Mouse (Mus musculus): Measurements from ENCODE around the gene Pxdc1. TPM values are rescaled to one million over a fixed set of nuclear protein-coding genes. Genes with fewer than 3 reads are reported as not detected.
A peak's percentile ranks its signal among the peaks of the same experiment; 100 is the strongest.

The Pxdc1 gene
- total and polyA plus RNA-seq, 2 experiments from 2014 or later: 11.3 to 25.2 TPM

- no peak for TF ChIP-seq CTCF (IDR thresholded peaks at IDR 0.05; ENCODE audit: low read depth)
- Histone ChIP-seq H3K9ac (replicated peaks; ENCODE audit: low read length) (no peak overlapping the region), H3K27me3 (ENCODE audit: insufficient read depth, low read length) (no peaks in the 10 kb centered on the region), H3K27ac (no peak overlapping the region), H3K9me3 (ENCODE audit: low read length) (no peaks in the 10 kb centered on the region), H3K4me2 (ENCODE audit: low read depth, low read length) (no peak overlapping the region), H3K4me1 (ENCODE audit: insufficient read depth, low read length) (peaks cover 5% of the 10 kb centered on the region), H3K36me3 (ENCODE audit: insufficient read depth, low read length) (no peaks in the 10 kb centered on the region), H3K4me3 (ENCODE audit: low read length) (no peak overlapping the region)
- ATAC-seq (no peak), DNase-seq (ENCODE audit: low spot score) (no peak)
- 88% methylated on average over 8 of the region's 8 CpGs for WGBS
Observed at GRCm38 (mm10) chr13:34667197-34667596, 13.9 kb upstream of the Pxdc1 start.

GRCm38 (mm10) chr13:34665074-34665473 lies 11.8 kb upstream of the Pxdc1 start:
- ATAC-seq (no peak), DNase-seq (ENCODE audit: low spot score) (no peak)
- Histone ChIP-seq H3K4me3 (ENCODE audit: low read length) (no peak overlapping the region), H3K9ac (replicated peaks; ENCODE audit: low read length) (no peak overlapping the region), H3K27ac (no peak overlapping the region), H3K9me3 (ENCODE audit: low read length) (no peaks in the 10 kb centered on the region), H3K4me2 (ENCODE audit: low read depth, low read length) (no peak overlapping the region), H3K4me1 (ENCODE audit: insufficient read depth, low read length) (peaks cover 4% of the 10 kb centered on the region), H3K27me3 (ENCODE audit: insufficient read depth, low read length) (no peaks in the 10 kb centered on the region), H3K36me3 (ENCODE audit: insufficient read depth, low read length) (no peaks in the 10 kb centered on the region)
- 82% methylated on average over 4 of the region's 4 CpGs for WGBS
- TF ChIP-seq CTCF (IDR thresholded peaks at IDR 0.05; ENCODE audit: low read depth): no peak

DNA sequence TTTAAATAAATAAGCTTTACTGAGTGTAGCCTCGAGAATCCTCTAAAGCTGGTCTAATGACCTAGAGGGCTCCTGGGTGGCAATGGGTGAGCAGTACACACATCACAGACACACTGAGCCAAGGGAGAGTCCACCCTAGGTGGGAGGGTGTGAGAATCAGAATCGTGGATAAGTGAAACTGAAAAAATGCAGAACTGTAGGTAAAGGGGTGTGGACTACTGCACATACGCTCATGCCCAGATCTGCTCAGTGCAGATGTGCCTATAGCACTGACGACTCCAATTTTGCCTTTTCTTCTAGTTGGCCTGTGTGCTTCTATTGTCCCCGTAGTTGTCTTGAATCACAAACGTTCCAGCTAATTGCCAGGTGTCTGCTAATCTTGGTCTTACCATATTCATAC lies 10.5 kb upstream of the Pxdc1 start:
- TF ChIP-seq CTCF (IDR thresholded peaks at IDR 0.05; ENCODE audit: low read depth): no peak
- DNase-seq (ENCODE audit: low spot score): no peak
- Histone ChIP-seq H3K27ac (no peak overlapping the region), H3K27me3 (ENCODE audit: insufficient read depth, low read length) (no peaks in the 10 kb centered on the region), H3K9ac (replicated peaks; ENCODE audit: low read length) (no peak overlapping the region), H3K4me3 (ENCODE audit: low read length) (no peak overlapping the region), H3K4me2 (ENCODE audit: low read depth, low read length) (no peak overlapping the region), H3K4me1 (ENCODE audit: insufficient read depth, low read length) (no peaks in the 10 kb centered on the region), H3K36me3 (ENCODE audit: insufficient read depth, low read length) (no peaks in the 10 kb centered on the region), H3K9me3 (ENCODE audit: low read length) (no peaks in the 10 kb centered on the region)
- no peak for ATAC-seq
- WGBS: 88% methylated on average over 6 of the region's 6 CpGs

GRCm38 (mm10) chr13:34659507-34659906 lies 6.2 kb upstream of the Pxdc1 start:
- WGBS: 87% methylated on average over 4 of the region's 4 CpGs

DNA sequence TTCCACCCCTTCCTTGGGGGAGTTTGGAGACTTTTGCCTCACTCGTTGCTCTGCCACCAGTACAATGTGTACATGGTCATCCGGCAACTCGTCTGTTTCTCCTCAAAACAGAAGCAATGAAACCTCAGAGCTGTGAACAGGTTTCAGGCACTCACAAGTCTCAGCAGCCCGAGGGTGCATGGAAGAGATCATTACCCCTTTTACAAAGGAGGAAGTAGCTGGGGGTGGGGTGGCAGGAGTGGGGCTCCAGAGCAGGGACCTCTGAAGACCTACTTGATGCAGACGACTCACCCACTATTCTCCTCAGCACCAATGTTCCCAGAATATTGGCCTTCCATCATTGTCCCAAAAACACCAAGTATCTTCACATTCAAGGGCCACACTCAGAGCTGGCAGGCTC lies 3.1 kb upstream of the Pxdc1 start:
- DNase-seq (ENCODE audit: low spot score): no peak
- no peak overlapping the region for H3K4me2 ChIP-seq (ENCODE audit: low read depth, low read length)
- H3K4me1 ChIP-seq (ENCODE audit: insufficient read depth, low read length): peaks cover 4% of the 10 kb centered on the region; the same call in 1 of the 2 replicates
- H3K4me3 ChIP-seq (ENCODE audit: low read length): no peak overlapping the region
- no peak for TF ChIP-seq CTCF (IDR thresholded peaks at IDR 0.05; ENCODE audit: low read depth)
- no peaks in the 10 kb centered on the region for H3K27me3 ChIP-seq (ENCODE audit: insufficient read depth, low read length)
- H3K36me3 ChIP-seq (ENCODE audit: insufficient read depth, low read length): no peaks in the 10 kb centered on the region
- H3K27ac ChIP-seq: no peak overlapping the region
- 78% methylated on average over 5 of the region's 5 CpGs for WGBS
- H3K9me3 ChIP-seq (ENCODE audit: low read length): no peaks in the 10 kb centered on the region
- no peak overlapping the region for H3K9ac ChIP-seq (replicated peaks; ENCODE audit: low read length)
- no peak for ATAC-seq

More at GRCm38 (mm10) chr13:34659507-34659906, 6.2 kb upstream of the Pxdc1 start:
- ATAC-seq (no peak), DNase-seq (ENCODE audit: low spot score) (no peak)
- Histone ChIP-seq H3K9ac (replicated peaks; ENCODE audit: low read length) (no peak overlapping the region), H3K36me3 (ENCODE audit: insufficient read depth, low read length) (no peaks in the 10 kb centered on the region), H3K4me1 (ENCODE audit: insufficient read depth, low read length) (no peaks in the 10 kb centered on the region), H3K27me3 (ENCODE audit: insufficient read depth, low read length) (no peaks in the 10 kb centered on the region), H3K27ac (no peak overlapping the region), H3K4me3 (ENCODE audit: low read length) (no peak overlapping the region), H3K4me2 (ENCODE audit: low read depth, low read length) (no peak overlapping the region), H3K9me3 (ENCODE audit: low read length) (no peaks in the 10 kb centered on the region)
- TF ChIP-seq CTCF (IDR thresholded peaks at IDR 0.05; ENCODE audit: low read depth): no peak

DNA sequence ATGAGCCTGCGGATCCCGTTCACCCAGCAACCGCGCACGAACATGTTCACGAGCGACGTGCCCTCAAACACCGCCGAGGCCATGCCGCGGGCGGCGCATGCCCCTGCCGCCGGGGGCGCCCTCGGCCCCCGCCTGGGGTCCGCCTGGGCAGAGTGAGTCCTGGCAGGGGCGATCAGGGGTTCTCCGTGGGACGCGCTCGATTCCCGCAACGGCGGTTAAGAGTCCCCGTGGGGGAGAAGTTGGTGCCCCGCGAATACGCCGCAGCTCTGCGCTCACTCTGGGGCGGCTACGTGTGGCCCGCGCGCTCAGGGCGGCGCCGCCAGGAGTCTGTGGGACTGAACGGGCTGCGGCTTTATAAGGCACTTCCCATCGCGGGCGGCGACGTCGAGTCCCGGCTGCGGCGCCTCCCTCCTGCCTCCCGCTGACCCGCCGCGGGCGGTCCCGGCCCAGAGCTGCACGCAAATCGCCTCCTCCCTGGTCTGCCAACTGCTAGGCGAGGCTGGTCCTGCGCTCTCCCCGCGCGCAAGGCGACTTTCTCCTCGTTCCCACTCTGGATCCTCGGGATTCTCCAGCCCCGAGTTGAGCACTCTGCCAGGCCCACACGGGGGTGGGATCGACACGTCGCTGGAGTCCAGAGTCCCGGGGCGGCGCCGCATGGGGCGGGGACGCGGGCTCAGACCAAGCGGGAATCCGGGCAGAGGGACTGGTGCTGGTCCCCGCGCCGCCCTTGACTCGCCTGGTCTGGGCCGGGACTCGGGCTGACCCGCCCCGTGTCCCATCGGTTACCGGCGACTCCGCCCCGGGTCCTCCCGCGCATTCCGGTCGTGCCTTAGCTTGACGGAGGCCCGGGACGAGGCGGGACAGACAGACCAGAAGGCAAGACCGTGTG lies 689 bp downstream of the Pxdc1 start:
- Histone ChIP-seq H3K4me3 (ENCODE audit: low read length) (peak overlapping the region; percentile 53), H3K4me2 (ENCODE audit: low read depth, low read length) (peak overlapping the region; percentile 88), H3K27ac (peak overlapping the region; percentile 62; the same call in 1 of the 2 replicates), H3K4me1 (ENCODE audit: insufficient read depth, low read length) (peaks cover 4% of the 10 kb centered on the region; the same call in 1 of the 2 replicates), H3K27me3 (ENCODE audit: insufficient read depth, low read length) (no peaks in the 10 kb centered on the region), H3K9me3 (ENCODE audit: low read length) (no peaks in the 10 kb centered on the region), H3K36me3 (ENCODE audit: insufficient read depth, low read length) (no peaks in the 10 kb centered on the region), H3K9ac (replicated peaks; ENCODE audit: low read length) (peak overlapping the region; percentile 64)
- peak; percentile 12; the same call in 1 of the 2 replicates for TF ChIP-seq CTCF (IDR thresholded peaks at IDR 0.05; ENCODE audit: low read depth)
- DNase-seq (ENCODE audit: low spot score) (peak; percentile 70), ATAC-seq (peak; percentile 85)
- under 1% methylated on average over 103 of the region's 105 CpGs for WGBS

DNA sequence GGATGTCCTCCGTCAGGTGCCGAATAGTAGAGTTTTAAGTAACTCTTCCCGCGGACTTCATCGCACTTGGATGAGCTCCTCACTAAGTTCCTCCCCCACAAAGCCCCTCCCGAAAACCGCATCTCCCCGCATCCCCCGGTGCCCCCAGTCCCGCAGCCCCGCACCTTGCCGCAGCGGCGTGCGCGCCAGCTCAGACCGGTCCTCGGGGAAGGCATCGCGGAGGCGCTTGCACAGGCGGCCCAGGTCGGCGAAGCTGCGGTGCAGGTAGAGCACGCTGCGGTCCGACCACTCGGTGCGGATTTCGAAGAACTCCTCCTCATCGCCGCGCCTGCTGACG lies 1.3 kb downstream of the Pxdc1 start:
- Histone ChIP-seq H3K27ac (peak overlapping the region; percentile 51; the same call in 1 of the 2 replicates), H3K9ac (replicated peaks; ENCODE audit: low read length) (peak overlapping the region; percentile 64), H3K4me3 (ENCODE audit: low read length) (peak overlapping the region; percentile 53), H3K27me3 (ENCODE audit: insufficient read depth, low read length) (no peaks in the 10 kb centered on the region), H3K4me2 (ENCODE audit: low read depth, low read length) (peak overlapping the region; percentile 88), H3K4me1 (ENCODE audit: insufficient read depth, low read length) (peaks cover 4% of the 10 kb centered on the region; the same call in 1 of the 2 replicates), H3K36me3 (ENCODE audit: insufficient read depth, low read length) (no peaks in the 10 kb centered on the region), H3K9me3 (ENCODE audit: low read length) (no peaks in the 10 kb centered on the region)
- no peak for DNase-seq (ENCODE audit: low spot score)
- peak; percentile 55 for ATAC-seq
- TF ChIP-seq CTCF (IDR thresholded peaks at IDR 0.05; ENCODE audit: low read depth): no peak
- under 1% methylated on average over 35 of the region's 35 CpGs for WGBS

Measured in hindbrain, postnatal 0 days (tissue).